ENCODE assay signal across 11 mouse cellular contexts in genomic region chr2:158771066-158771763, GRCm38 (mm10). TPM values are rescaled to one million over a fixed set of nuclear protein-coding genes. Genes with fewer than 3 reads are reported as not detected.
DNase-seq lines count a peak whose midpoint lies in the region; ATAC-seq and TF ChIP-seq lines count a peak whose summit lies in the region.
"Had no signal": no experiment of that assay in that cellular context is flagged by ENCODE, and none has a peak within 500 bp of the region (broad histone marks: within the 10 kb centered on the region; RNA-seq: fewer than 3 reads in every experiment).

No protein-coding gene starts in this region.

- 38% methylated on average over 11 of the region's 11 CpGs for WGBS in kidney, embryonic 15.5 days
- WGBS in embryonic facial prominence, embryonic 13.5 days: 51% methylated on average over 11 of the region's 11 CpGs
- WGBS in hindbrain, embryonic 14.5 days: 51% methylated on average over 11 of the region's 11 CpGs
- WGBS in liver, postnatal 0 days (ENCODE audit: insufficient replicate concordance): 73% methylated on average over 11 of the region's 11 CpGs

- TF ChIP-seq EP300 in liver, postnatal 0 days (IDR thresholded peaks at IDR 0.05; ENCODE audit: low read depth): no peak

- H3K36me3 ChIP-seq in kidney, embryonic 15.5 days: peaks cover 17% of the 10 kb centered on the region; the same call in 1 of the 2 replicates
- H3K36me3 ChIP-seq in embryonic facial prominence, embryonic 13.5 days: peaks cover 18% of the 10 kb centered on the region; the same call in 1 of the 2 replicates
- H3K36me3 ChIP-seq in hindbrain, embryonic 14.5 days (replicated peaks; ENCODE audit: control insufficient read depth, insufficient read depth): no peaks in the 10 kb centered on the region
- peaks cover 12% of the 10 kb centered on the region for H3K36me3 ChIP-seq in liver, postnatal 0 days (replicated peaks; ENCODE audit: insufficient read depth, low read length)

- no peak overlapping the region for H3K9ac ChIP-seq in kidney, embryonic 15.5 days
- H3K9ac ChIP-seq in embryonic facial prominence, embryonic 13.5 days: peak overlapping the region; percentile 82
- no peak overlapping the region for H3K9ac ChIP-seq in hindbrain, embryonic 14.5 days
- H3K9ac ChIP-seq in liver, postnatal 0 days (replicated peaks): no peak overlapping the region

- H3K4me1 ChIP-seq in kidney, embryonic 15.5 days: peaks cover 64% of the 10 kb centered on the region
- H3K4me1 ChIP-seq in embryonic facial prominence, embryonic 13.5 days: peaks cover 33% of the 10 kb centered on the region
- 0 out of 2 replicates have a peak, but pooled peaks cover 4% of the 10 kb centered on the region for H3K4me1 ChIP-seq in hindbrain, embryonic 14.5 days (replicated peaks; ENCODE audit: control insufficient read depth, insufficient read depth, low read length)
- H3K4me1 ChIP-seq in liver, postnatal 0 days (ENCODE audit: insufficient read depth): peaks cover 35% of the 10 kb centered on the region

- peak overlapping the region; percentile 83 for H3K4me2 ChIP-seq in kidney, embryonic 15.5 days
- H3K4me2 ChIP-seq in embryonic facial prominence, embryonic 13.5 days: peak overlapping the region; percentile 92
- peak overlapping the region; percentile 99; the same call in 1 of the 2 replicates for H3K4me2 ChIP-seq in hindbrain, embryonic 14.5 days (replicated peaks)
- H3K4me2 ChIP-seq in liver, postnatal 0 days (ENCODE audit: low read depth, low read length): peak overlapping the region; percentile 99

- no peaks in the 10 kb centered on the region for H3K9me3 ChIP-seq in kidney, embryonic 15.5 days (replicated peaks)
- no peaks in the 10 kb centered on the region for H3K9me3 ChIP-seq in embryonic facial prominence, embryonic 13.5 days
- H3K9me3 ChIP-seq in hindbrain, embryonic 14.5 days (ENCODE audit: control insufficient read depth, low read length): no peaks in the 10 kb centered on the region
- H3K9me3 ChIP-seq in liver, postnatal 0 days (ENCODE audit: low read length): no peaks in the 10 kb centered on the region
- H3K9me3 ChIP-seq: G1E had no signal

- no peaks in the 10 kb centered on the region for H3K27me3 ChIP-seq in kidney, embryonic 15.5 days
- H3K27me3 ChIP-seq in embryonic facial prominence, embryonic 13.5 days: no peaks in the 10 kb centered on the region
- no peaks in the 10 kb centered on the region for H3K27me3 ChIP-seq in hindbrain, embryonic 14.5 days (ENCODE audit: control insufficient read depth, insufficient read depth, low read length)
- no peaks in the 10 kb centered on the region for H3K27me3 ChIP-seq in liver, postnatal 0 days (ENCODE audit: insufficient read depth, low read length)

- no peak for DNase-seq in kidney, adult 18-20 months
- DNase-seq in hindbrain, embryonic 14.5 days (ENCODE audit: low spot score): no peak
- DNase-seq in liver, postnatal 0 days: no peak
- DNase-seq in adrenal gland, adult (ENCODE audit: inconsistent age in 2 of 2, low spot score in 1 of 2): no peak
- DNase-seq in adrenal gland, postnatal 10 days: no peak
- no peak for DNase-seq in adipocyte (ENCODE audit: low spot score)
- DNase-seq: kidney, postnatal 36 days; right cerebral cortex, adult 18-20 months had no signal

- no peak for ATAC-seq in kidney, embryonic 15.5 days (replicated peaks; ENCODE audit: low FRiP score)
- no peak for ATAC-seq in embryonic facial prominence, embryonic 13.5 days (ENCODE audit: insufficient number of reproducible peaks, insufficient read depth, low FRiP score, low TSS enrichment, low read depth)
- no peak for ATAC-seq in hindbrain, embryonic 14.5 days (ENCODE audit: low FRiP score)
- ATAC-seq in liver, postnatal 0 days: no peak

- H3K4me3 ChIP-seq in kidney, embryonic 15.5 days (replicated peaks): no peak overlapping the region; the same call in 1 of the 2 replicates
- peak overlapping the region; percentile 76; the same call in 1 of the 2 replicates for H3K4me3 ChIP-seq in embryonic facial prominence, embryonic 13.5 days
- H3K4me3 ChIP-seq in hindbrain, embryonic 14.5 days (replicated peaks; ENCODE audit: low read length): no peak overlapping the region
- H3K4me3 ChIP-seq in liver, postnatal 0 days (ENCODE audit: low read depth, low read length): no peak overlapping the region

- H3K27ac ChIP-seq in kidney, embryonic 15.5 days: peak overlapping the region; percentile 32; the same call in 1 of the 2 replicates
- no peak overlapping the region for H3K27ac ChIP-seq in embryonic facial prominence, embryonic 13.5 days
- H3K27ac ChIP-seq in hindbrain, embryonic 14.5 days: no peak overlapping the region
- no peak overlapping the region for H3K27ac ChIP-seq in liver, postnatal 0 days (ENCODE audit: low read depth)

- no peak for TF ChIP-seq CTCF in liver, postnatal 0 days (IDR thresholded peaks at IDR 0.05; ENCODE audit: low read depth)

RNA-seq across cellular contexts. Expression of gene Fam83d, which starts 3.3 kb away (rescaled TPM):
- polyA plus RNA-seq in kidney, embryonic 15.5 days (2015; fragmentation: Nextera tagmentation; extraction: Ambion mirVana): 50.7 and 51.8 TPM in 2 replicates
- 46.8 and 47.5 TPM in 2 replicates for polyA plus RNA-seq in embryonic facial prominence, embryonic 13.5 days (2015; fragmentation: Nextera tagmentation; extraction: Ambion mirVana)
- 7.5 and 7.6 TPM in 2 replicates for polyA plus RNA-seq in hindbrain, embryonic 14.5 days (2014; fragmentation: Nextera tagmentation; extraction: Ambion mirVana)
- polyA plus RNA-seq in liver, postnatal 0 days (2015; fragmentation: Nextera tagmentation; extraction: Ambion mirVana): 5.0 and 5.7 TPM in 2 replicates
- 1 to 10 TPM; 7.1 to 7.6 TPM for total RNA-seq in adrenal gland, postnatal 10 days (2021)

RNA-seq across cellular contexts. Expression of gene Dhx35, which starts 23.4 kb away (rescaled TPM):
- 17.7 and 18.0 TPM in 2 replicates for polyA plus RNA-seq in kidney, embryonic 15.5 days (2015; fragmentation: Nextera tagmentation; extraction: Ambion mirVana)
- polyA plus RNA-seq in embryonic facial prominence, embryonic 13.5 days (2015; fragmentation: Nextera tagmentation; extraction: Ambion mirVana): 15.1 and 16.5 TPM in 2 replicates
- 13.2 and 13.5 TPM in 2 replicates for polyA plus RNA-seq in hindbrain, embryonic 14.5 days (2014; fragmentation: Nextera tagmentation; extraction: Ambion mirVana)
- polyA plus RNA-seq in liver, postnatal 0 days (2015; fragmentation: Nextera tagmentation; extraction: Ambion mirVana): 2.7 and 3.6 TPM in 2 replicates
- 10 to 100 TPM; 11.5 to 16.7 TPM for total RNA-seq in adrenal gland, postnatal 10 days (2021)
